Mouse (Mus musculus) urinary bladder, adult 2 months (tissue): ENCODE results near the gene Optn. TPM values are rescaled to one million over a fixed set of nuclear protein-coding genes. Genes with fewer than 3 reads are reported as not detected.

Source experiments
- DNase-seq: peaks from one replicate; pipeline ENCODE4 v3.0.0; 2022; ENCODE audit warnings: low spot score
- polyA plus RNA-seq: library from polyadenylated mRNA; depleted of rRNA; stranded (reverse); fragments of >200 nt; gene quantifications from 2 replicates; pipeline ENCODE4 v1.2.3, GENCODE M21; 2012; rRNA removed

Optn gene
- polyA plus RNA-seq, 1 experiment, result 10.0 TPM

DNA sequence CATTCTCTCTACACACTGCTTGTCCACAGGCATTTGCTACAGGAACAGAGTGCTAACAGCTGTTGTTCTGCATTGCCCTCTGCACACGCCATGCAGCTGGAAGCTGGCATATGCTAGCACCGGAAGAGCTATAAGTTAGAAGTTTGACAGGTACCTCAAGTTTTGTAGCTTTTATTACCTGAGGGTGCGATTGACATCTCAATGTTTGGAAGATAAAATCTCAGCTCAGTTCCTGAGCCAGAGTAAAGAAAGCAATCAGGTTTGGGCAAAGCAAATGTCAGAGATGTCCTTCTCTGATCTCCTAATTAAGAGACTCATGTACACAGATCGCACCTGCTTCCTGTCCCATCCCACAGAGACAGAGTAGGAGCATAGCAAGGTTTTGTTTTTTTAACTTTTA, 77.1 kb downstream of the Optn start:
- no peak for DNase-seq

DNA sequence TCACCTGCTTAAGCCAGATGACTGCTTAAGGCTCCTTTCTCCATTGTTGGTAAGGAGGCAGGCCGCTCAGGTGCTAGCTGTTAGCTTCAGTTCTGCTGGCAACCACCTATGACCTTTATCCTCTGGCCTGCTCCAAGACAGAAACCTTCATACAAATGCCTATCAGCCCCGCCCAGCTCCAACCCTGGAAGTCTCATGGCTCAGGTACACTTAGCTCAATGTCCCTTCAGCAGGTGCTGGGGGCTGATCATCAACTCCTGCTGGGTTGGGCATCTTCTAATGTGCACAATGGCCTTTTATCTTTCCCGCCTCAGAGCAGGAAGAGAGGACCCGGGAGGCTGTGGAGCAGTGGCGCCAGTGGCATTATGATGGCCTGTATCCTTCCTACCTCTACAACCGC, 78.9 kb downstream of the Optn start:
- DNase-seq, result no peak

DNA sequence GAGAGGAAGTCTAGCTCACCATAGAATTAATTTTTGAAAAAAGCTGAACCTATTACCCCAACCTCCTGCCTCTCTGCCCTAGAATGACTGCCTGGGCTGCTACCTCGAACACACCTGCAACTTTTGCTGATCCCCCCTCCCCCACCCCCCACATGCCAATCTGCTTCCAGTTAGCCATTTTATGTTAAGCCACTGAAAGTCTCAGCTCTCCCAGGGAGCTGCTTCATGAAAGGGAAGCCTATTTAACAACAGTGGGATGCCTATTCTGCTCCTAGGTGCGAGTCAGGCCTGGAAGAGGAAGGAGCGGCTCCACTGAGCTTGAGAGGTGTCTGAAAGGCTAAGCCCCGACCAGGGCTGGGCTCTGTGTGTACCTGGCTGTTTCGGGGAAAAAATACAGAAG, 79.9 kb downstream of the Optn start:
- no peak for DNase-seq

DNA sequence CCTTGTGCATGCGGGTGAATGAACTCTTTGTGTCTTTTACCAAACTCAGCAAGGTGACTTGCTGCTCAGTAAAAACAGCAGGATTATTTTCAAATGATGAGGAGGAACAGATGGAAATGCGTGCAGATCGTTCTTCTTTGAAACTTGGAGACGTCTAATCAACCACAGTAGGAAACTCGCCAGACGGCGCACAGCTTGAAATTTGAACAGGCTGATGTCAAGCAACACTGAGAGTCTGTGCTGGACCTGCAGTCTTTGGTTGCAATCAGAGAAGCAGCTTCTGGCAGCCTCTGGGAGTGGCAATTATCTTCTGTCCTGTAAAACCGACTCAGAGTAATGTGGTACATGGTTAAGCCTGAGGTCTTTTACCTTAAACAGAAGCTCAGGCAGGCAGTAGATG, 85.8 kb downstream of the Optn start:
- no peak for DNase-seq

DNA sequence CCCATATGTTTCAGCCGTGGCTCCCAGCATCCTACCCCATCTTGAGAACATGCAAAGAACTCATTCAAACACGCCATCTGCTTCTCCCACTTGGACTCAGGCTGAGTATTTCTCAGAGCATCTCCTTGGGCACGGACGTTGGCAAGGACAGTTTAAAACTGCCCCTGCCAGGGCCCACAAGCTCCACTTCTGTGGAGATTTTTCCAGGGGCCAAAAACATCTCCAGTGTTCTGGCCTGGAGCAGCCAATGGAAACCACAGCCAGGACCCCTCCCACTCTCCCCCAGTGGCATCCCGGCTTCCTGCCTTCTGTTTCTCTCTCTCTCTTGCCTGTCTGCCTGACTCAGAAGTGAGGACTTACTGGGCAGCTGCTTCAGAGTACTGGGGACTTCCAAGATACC, 88.0 kb downstream of the Optn start, which contains the start of gene Ucma:
Gene Ucma (plus strand): TSS at position 316 of the 400 bp plus-strand sequence.
- no peak for DNase-seq

Other genes starting within 250 kb of the Optn start
- 22.3 and 23.2 TPM in 2 replicates for gene Sephs1, start 182.5 kb downstream of the Optn start, polyA plus RNA-seq
- gene Phyh, start 145.0 kb downstream of the Optn start, polyA plus RNA-seq, result 117 and 121 TPM in 2 replicates
- not detected in 2 replicates for gene Ucma, start 87.9 kb downstream of the Optn start, polyA plus RNA-seq
- gene Mcm10, start 51.3 kb downstream of the Optn start, polyA plus RNA-seq, result 1.4 and 1.6 TPM in 2 replicates
- gene Ccdc3, start 73.7 kb upstream of the Optn start, polyA plus RNA-seq, result 33.4 and 51.8 TPM in 2 replicates